Mouse (Mus musculus) neural tube, embryonic 12.5 days (tissue): ENCODE measurements around the gene Ewsr1. TPM values are rescaled to one million over a fixed set of nuclear protein-coding genes. Genes with fewer than 3 reads are reported as not detected.
"Not testable (repeated sequence)": the region's sequence is repeated elsewhere in the genome, so short reads cannot be mapped to it uniquely, and the experiment has no call there.

Experiments
- ATAC-seq: fragments of 200-750 bp; cut with Nextera tagmentation; 2 replicates; pipeline ENCODE4 v1.8.0; 2017; ENCODE audit warnings: low read depth, mild to moderate bottlenecking, moderate TSS enrichment, moderate library complexity; ENCODE audit not compliant: low FRiP score
- H3K27ac ChIP-seq: fragments of 300-500 bp; sonication (generic); 2 replicates; pipeline ENCODE4 v1.5.1; 2016
- H3K27me3 ChIP-seq: fragments of 300-500 bp; sonication (generic); replicated peaks from 2 replicates; pipeline ENCODE4 v1.6.1; 2016; ENCODE audit warnings: mild to moderate bottlenecking
- H3K36me3 ChIP-seq: fragments of 300-500 bp; sonication (generic); 2 replicates; pipeline ENCODE4 v1.6.1; 2016; ENCODE audit warnings: mild to moderate bottlenecking
- H3K4me1 ChIP-seq: fragments of 300-500 bp; sonication (generic); 2 replicates; pipeline ENCODE4 v1.6.1; 2016
- H3K4me2 ChIP-seq: fragments of 300-500 bp; sonication (generic); replicated peaks from 2 replicates; pipeline ENCODE4 v1.6.1; 2016; ENCODE audit warnings: mild to moderate bottlenecking
- H3K4me3 ChIP-seq: fragments of 300-500 bp; sonication (generic); 2 replicates; pipeline ENCODE4 v1.5.1; 2016
- H3K9ac ChIP-seq: fragments of 300-500 bp; sonication (generic); 2 replicates; pipeline ENCODE4 v1.6.1; 2016; ENCODE audit warnings: mild to moderate bottlenecking
- H3K9me3 ChIP-seq: fragments of 300-500 bp; sonication (generic); 2 replicates; pipeline ENCODE4 v1.6.1; 2016; ENCODE audit warnings: mild to moderate bottlenecking
- WGBS: fragments of 180-500 bp; shearing (Covaris S2); methylation state at CpG from one replicate; pipeline ENCODE4 v1.1.7; 2016; 5-methylcytosine and 5-hydroxymethylcytosine counted together
- polyA plus RNA-seq: library from polyadenylated mRNA; unstranded; fragments of >200 nt; fragmentation: Nextera tagmentation; extraction: Ambion mirVana; gene quantifications from 2 replicates; pipeline ENCODE4 v1.2.1, GENCODE M21; 2016

Ewsr1 gene
- polyA plus RNA-seq, 1 experiment from 2014 or later: 832 TPM

DNA sequence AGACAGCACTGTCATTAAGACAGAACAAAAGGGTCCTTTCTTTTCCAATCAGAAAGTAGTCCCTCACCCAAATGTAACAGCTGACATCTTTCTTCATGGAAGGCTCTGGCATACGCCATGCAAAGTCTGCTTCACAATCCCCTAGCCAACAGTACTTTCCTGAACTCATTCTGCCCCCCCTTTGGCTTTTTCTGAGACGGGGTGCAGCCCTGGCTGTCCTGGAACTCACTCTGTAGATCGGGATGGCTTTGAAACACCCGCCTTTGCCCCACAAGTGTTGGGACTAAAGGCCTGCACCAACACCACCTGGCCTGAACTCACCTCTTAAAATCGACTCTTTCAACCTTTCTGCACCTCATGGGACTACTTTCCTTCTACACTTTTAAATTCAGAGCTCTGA is 3.2 kb downstream of the Ewsr1 start:
- Histone ChIP-seq H3K36me3 (peaks cover 21% of the 10 kb centered on the region), H3K9me3 (no peaks in the 10 kb centered on the region), H3K9ac (no peak overlapping the region), H3K4me1 (peaks cover 24% of the 10 kb centered on the region), H3K4me3 (no peak overlapping the region), H3K27ac (no peak overlapping the region), H3K4me2 (peak overlapping the region; percentile 37), H3K27me3 (no peaks in the 10 kb centered on the region)
- ATAC-seq: no peak
- 87% methylated on average over 5 of the region's 5 CpGs for WGBS

DNA sequence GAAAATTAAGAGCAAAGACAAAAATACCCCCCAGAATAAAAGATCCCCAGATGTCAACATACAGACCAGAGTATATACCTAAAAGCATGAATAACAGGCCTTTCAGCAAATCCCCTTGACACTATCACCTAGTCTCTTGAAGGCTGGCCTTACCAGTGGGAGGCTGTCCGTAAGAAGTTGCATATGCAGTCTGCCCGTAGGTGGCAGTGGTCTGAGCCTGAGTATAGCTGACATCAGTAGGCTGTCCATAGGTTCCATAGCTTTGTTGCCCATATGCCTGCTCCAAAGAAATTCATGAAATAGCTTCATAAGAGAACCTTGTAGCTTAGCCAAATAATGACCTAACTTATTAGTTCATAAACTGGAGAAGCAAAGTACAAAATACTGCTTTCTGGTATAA is 7.4 kb downstream of the Ewsr1 start:
- no peak for ATAC-seq
- Histone ChIP-seq H3K4me3 (no peak overlapping the region), H3K36me3 (peaks cover 58% of the 10 kb centered on the region), H3K4me2 (no peak overlapping the region), H3K9ac (no peak overlapping the region), H3K4me1 (peaks cover 9% of the 10 kb centered on the region), H3K9me3 (no peaks in the 10 kb centered on the region), H3K27ac (no peak overlapping the region), H3K27me3 (no peaks in the 10 kb centered on the region)
- WGBS: 59% methylated on average over 2 of the region's 2 CpGs

DNA sequence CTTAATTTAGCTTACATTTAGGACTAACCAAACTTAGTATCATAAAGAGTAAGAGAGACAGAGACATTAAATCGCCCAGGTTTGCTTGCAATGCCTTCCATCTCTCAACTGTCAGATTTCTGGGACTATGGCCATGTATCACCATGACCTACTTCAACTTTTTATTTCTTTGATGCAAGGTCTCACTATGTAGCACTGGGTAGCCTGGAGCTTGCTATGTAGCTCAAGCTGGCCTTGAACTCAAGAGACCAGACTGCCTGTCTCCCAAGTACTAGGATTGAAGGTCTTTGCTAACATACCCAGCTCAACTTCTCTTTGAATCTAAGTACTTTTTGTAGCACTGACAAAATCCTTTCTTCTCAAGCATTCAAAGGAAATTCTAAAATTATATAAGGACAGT is 9.9 kb downstream of the Ewsr1 start:
- H3K36me3 ChIP-seq: peaks cover 84% of the 10 kb centered on the region
- 97% methylated on average over 1 of the region's 1 CpGs for WGBS
- ATAC-seq: no peak
- H3K9ac ChIP-seq: no peak overlapping the region
- no peaks in the 10 kb centered on the region for H3K9me3 ChIP-seq
- no peaks in the 10 kb centered on the region for H3K27me3 ChIP-seq
- H3K4me3 ChIP-seq: no peak overlapping the region
- H3K27ac ChIP-seq: no peak overlapping the region
- H3K4me1 ChIP-seq: no peaks in the 10 kb centered on the region
- H3K4me2 ChIP-seq: no peak overlapping the region

DNA sequence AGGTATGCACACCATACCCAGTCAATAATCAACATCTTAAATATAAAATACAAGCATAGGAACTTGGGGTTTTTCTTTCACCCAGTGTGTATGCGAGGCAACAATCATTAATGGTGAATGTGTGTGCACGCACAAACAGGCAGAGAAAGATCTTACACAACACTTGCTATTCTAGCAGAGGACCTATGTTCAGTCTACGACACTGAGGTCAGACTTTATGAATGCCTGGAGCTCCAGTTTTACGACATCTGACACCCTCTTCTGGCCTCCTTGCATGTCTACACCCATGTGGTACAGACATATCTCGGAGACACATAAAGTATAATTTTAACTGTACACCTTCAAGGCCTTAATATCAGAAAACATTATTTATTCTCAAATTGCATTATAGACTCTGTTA is 22.2 kb downstream of the Ewsr1 start:
- H3K4me1 ChIP-seq, H3K27ac ChIP-seq, ATAC-seq, H3K4me3 ChIP-seq, H3K4me2 ChIP-seq, H3K9ac ChIP-seq, H3K27me3 ChIP-seq, H3K9me3 ChIP-seq: not testable (repeated sequence)
- WGBS: 90% methylated on average over 4 of the region's 5 CpGs
- peaks cover 70% of the 10 kb centered on the region for H3K36me3 ChIP-seq

DNA sequence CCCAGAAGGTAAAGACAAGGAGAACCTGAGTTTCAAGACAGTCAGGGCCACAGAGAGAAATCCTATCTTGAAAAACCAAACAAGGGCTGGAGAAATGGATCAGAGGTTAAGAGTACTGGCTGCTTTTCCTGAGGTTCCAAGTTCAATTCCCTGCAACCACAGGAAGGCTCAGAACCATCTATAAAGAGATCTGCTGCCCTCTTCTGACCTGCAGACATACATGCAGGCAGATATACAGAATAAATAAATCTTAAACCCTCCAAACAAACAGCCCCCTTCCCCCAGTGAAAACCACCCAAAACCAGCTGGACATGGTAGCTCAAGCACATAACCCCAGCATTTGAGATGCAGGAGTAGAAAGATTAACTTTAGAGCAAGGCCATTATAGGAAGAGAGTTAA is 23.3 kb downstream of the Ewsr1 start:
- no peaks in the 10 kb centered on the region for H3K27me3 ChIP-seq
- ATAC-seq: no peak
- no peak overlapping the region for H3K9ac ChIP-seq
- no peaks in the 10 kb centered on the region for H3K4me1 ChIP-seq
- H3K4me3 ChIP-seq: no peak overlapping the region
- H3K4me2 ChIP-seq: no peak overlapping the region
- peaks cover 74% of the 10 kb centered on the region for H3K36me3 ChIP-seq
- H3K27ac ChIP-seq: no peak overlapping the region
- H3K9me3 ChIP-seq: no peaks in the 10 kb centered on the region

DNA sequence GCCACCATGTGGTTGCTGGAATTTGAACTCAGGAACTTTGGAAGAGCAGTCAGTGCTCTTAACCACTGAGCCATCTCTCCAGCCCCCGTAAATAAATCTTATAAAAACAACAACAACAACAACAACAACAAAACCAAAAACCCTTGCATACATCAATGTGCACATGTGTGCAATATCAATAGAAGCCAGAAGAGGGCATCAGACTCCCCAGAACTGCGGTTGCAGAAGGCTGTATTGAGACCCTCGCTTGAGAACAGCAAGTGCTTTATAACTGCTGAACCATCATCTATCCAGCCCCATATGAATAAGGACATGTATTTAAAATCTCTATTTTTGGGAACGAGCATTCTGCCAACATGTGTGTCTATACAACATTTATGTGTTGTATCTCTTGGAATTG is 24.2 kb downstream of the Ewsr1 start:
- H3K9me3 ChIP-seq: no peaks in the 10 kb centered on the region
- no peak overlapping the region for H3K4me3 ChIP-seq
- H3K4me2 ChIP-seq: no peak overlapping the region
- no peaks in the 10 kb centered on the region for H3K27me3 ChIP-seq
- H3K4me1 ChIP-seq: no peaks in the 10 kb centered on the region
- H3K36me3 ChIP-seq: peaks cover 75% of the 10 kb centered on the region
- no peak overlapping the region for H3K27ac ChIP-seq
- 74% methylated on average over 4 of the region's 4 CpGs for WGBS
- H3K9ac ChIP-seq: no peak overlapping the region
- no peak for ATAC-seq

DNA sequence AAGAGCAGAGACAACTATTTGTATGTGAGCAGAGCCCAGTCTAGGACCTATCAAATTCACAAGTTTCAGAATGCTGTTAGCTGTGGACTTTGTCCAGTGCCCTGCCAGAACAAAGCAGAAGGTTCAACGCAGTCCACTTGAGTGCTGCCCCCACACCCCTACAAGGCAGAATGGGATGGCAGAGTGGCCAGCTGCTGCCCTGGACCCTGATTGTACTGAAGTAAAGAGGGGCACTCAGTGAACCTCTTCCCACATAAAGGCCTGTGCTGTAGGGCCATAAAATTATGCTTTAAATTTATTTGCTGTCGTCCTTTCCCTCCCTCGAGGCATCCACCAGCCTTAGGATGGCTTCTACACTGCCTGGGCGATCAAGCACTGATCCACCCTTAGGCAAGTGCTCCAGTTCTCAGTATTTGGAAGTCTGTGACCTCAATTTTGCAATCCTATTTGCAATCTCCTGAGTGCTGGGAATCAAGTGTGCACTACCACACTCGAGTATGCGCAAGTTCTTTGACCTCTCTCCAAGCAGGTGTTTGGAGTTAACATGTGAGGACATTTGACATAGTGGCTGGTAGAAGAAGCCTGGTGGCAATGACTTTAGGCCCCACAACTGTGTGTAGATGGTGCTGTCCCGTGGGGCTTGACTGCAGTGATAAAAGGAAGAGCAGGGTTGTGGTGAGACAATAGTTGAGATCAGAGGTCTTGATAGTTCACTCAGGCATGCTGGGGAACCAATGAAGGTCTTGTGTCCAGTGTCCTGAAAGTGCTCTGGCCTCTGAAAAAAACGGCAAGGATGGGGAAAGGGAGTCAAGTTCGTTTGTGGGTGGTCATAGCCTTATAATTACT is 30.7 kb downstream of the Ewsr1 start:
- Histone ChIP-seq H3K36me3 (peaks cover 53% of the 10 kb centered on the region), H3K4me1 (peaks cover 16% of the 10 kb centered on the region), H3K4me3 (no peak overlapping the region), H3K9me3 (no peaks in the 10 kb centered on the region), H3K9ac (no peak overlapping the region), H3K4me2 (no peak overlapping the region), H3K27me3 (peaks cover 15% of the 10 kb centered on the region), H3K27ac (no peak overlapping the region)
- WGBS: 85% methylated on average over 9 of the region's 9 CpGs
- no peak for ATAC-seq

DNA sequence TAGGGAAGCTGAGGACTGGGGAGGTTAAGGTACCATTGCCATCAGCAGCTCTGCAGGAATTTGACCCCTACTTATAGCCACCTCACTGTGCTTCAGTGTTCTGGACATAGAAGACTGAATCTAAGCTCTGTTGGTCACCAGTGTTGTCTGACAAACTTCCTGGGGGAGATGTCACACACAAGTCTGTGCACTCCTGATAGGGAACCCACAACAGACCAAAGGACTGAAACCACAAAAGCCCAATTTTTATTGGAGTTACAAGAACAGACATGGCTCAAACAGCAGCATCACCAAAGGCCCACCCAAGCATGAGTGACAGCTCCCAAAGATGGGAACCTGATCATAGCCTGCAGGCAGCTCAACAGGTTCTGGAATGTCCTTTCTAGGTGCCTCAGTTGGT is 32.0 kb downstream of the Ewsr1 start:
- no peak for ATAC-seq
- no peak overlapping the region for H3K4me2 ChIP-seq
- no peak overlapping the region for H3K4me3 ChIP-seq
- no peak overlapping the region for H3K27ac ChIP-seq
- no peak overlapping the region for H3K9ac ChIP-seq
- peaks cover 28% of the 10 kb centered on the region for H3K4me1 ChIP-seq
- H3K27me3 ChIP-seq: peaks cover 28% of the 10 kb centered on the region
- H3K36me3 ChIP-seq: peaks cover 40% of the 10 kb centered on the region
- no peaks in the 10 kb centered on the region for H3K9me3 ChIP-seq

DNA sequence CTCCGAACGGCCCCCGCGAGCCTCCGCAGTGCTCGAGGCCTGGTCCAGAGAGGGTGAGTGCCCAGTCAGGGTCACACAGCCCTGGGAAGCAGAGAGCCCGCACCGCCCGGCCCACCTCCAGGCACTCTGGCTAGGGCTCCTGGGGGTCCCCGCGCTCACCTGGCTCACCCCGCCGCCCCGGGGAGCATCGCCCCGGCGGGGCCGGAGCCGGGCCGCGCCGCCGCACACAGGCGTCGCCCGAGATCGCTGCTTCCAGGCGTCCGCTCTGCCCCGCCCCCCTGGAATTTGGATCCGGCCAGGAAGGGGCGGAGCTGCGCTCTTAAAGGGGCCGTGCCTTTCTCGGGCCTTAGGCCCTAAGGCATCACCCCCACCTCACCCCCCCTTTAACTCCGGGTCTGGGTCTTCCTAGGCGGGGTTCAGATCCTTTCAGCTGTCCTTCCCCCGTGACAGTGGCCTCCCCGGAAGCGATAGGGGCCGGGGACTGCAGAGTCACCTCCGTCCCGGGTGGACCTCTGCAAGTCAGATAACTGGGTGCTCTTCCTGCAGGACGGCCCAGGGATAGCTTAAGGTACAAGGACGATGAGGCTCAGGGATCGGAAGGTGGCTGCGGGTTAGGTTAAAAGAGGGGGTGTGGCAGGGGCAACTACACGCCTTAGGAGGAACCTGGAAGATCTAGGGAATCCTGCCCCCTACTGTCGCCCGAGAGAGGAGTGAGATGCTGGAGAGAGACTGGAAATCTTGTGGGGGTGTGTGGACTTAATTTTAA is 33.8 kb downstream of the Ewsr1 start, which contains the start of gene Gas2l1:
TSS of gene Gas2l1 (minus strand) at position 272 of the 766 bp plus-strand sequence.
- Histone ChIP-seq H3K36me3 (peaks cover 22% of the 10 kb centered on the region), H3K4me2 (peak within 1 kb of the TSS; percentile 64), H3K9ac (peak within 1 kb of the TSS; percentile 61), H3K27me3 (peaks cover 46% of the 10 kb centered on the region), H3K9me3 (no peaks in the 10 kb centered on the region), H3K27ac (no peak within 1 kb of the TSS), H3K4me3 (peak within 1 kb of the TSS; percentile 66), H3K4me1 (peaks cover 41% of the 10 kb centered on the region)
- ATAC-seq: peak; percentile 82
- WGBS: under 1% methylated on average over 49 of the region's 50 CpGs

DNA sequence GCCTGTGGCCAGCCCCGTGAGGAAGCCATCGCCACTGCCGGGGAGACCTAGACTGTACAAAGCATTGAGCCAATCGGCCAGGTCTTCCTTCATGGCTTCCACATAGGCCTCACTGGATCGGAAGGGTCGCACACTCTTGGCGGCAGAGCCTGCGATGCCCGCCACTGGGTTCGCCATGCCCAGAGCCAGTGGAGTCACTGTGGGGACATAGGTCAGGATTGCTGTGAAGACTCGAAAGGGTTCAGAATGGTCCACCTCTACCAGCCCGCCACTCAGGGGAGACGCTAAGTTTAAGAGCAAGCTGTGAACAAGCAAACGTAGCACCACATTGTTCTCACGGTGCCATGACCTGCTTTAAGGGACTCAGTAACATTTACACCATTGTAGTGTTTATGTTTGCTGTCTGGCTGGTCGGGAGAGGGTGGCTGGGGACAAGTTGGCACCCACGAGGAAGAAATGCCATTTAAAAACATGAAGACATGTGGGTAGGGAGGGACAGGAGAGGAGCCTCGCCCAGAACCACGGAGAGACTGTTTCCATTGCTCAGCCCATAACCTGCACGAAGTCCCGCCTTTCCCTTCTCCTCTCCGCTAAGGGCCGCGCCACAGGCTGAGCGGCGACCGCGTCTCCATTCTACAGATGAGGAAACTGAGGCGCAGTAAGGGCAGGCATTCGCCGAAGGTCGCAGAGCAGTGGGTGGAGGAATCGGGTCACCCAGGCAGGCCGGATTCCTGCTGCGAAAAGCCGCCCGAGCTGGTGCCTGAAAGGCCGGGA is 34.6 kb downstream of the Ewsr1 start:
- Histone ChIP-seq H3K4me3 (peak overlapping the region; percentile 66), H3K4me2 (peak overlapping the region; percentile 64), H3K27me3 (peaks cover 54% of the 10 kb centered on the region), H3K27ac (no peak overlapping the region), H3K36me3 (peaks cover 17% of the 10 kb centered on the region), H3K9me3 (no peaks in the 10 kb centered on the region), H3K9ac (peak overlapping the region; percentile 61), H3K4me1 (peaks cover 45% of the 10 kb centered on the region)
- WGBS: 14% methylated on average over 38 of the region's 38 CpGs
- 0 out of 2 replicates have a peak, but pooled peaks have one; percentile 2 for ATAC-seq

DNA sequence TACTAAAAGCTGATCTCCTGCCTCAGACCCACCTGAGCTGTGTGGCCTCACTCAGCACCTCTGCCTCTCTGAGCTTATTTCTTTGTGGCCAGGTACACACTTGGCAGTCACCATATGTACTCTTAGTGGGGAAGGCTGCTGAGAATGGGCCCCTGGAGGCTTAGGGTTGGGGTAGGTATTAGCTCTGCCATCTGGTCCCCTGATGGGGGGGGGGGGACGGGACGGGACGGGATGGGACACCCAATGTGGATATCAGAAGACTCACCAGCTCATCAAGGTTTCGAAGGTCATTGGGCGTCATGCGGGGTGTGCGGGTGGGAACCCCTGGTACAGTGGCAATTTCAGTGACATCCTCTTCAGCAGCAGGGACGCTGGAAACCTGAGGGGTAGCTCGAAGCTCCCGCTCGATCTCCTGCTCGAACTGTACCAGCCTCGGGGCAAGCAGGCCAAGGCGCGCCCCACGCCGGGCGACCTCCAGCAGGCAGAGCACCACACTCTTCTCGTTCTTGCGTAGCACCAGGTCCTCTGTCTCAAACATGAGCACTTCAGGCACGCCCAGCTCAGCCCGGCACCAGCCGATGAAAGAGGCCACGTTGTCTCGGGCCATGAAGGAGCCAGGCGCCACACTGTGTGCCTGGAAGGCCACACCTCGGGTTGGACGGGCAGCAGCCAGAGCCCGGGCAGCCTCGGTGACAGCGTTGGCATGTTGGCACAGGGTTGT is 35.3 kb downstream of the Ewsr1 start:
- Histone ChIP-seq H3K9ac (peak overlapping the region; percentile 6; the same call in 1 of the 2 replicates), H3K36me3 (peaks cover 10% of the 10 kb centered on the region), H3K4me1 (peaks cover 45% of the 10 kb centered on the region), H3K4me3 (peak overlapping the region; percentile 66), H3K27ac (no peak overlapping the region), H3K4me2 (peak overlapping the region; percentile 64), H3K9me3 (no peaks in the 10 kb centered on the region), H3K27me3 (peaks cover 61% of the 10 kb centered on the region)
- 50% methylated on average over 31 of the region's 31 CpGs for WGBS
- ATAC-seq: no peak
